10 mouse cellular contexts compared by ENCODE assay signal in the genomic region with DNA sequence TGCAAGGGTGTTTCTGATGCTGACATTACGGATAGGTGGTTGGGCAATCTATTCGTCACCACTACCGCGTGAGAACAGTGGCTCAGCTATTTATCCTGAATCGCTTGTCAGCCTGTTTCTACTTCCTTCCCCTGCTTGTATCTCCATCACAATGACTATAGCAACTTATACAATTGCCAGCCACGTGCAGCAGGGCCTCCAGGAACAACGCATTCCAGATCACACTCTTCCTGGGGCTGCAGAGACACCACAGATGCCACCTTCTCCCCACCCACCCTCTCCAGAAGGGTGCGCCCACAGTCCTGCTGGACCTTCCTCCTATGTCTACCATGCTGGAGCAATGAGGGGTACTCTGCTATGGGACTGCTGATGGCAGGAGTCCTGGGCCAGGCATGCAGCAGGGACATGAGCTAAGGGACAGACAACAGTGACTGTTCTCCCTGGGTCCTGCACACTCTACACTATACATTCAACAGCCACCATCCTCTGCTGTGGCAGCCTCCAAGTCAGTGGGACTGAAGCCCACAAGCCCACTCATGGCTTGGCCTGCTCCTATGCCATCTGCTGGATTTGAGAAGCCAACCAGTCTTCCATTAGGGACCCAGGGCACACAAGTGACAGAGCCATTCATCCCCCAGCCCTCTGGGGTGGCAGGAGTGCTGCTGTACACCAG. TPM values are rescaled to one million over a fixed set of nuclear protein-coding genes. Genes with fewer than 3 reads are reported as not detected.
DNase-seq lines count a peak whose midpoint lies in the region; ATAC-seq and TF ChIP-seq lines count a peak whose summit lies in the region.
"Had no signal": no experiment of that assay in that cellular context is flagged by ENCODE, and none has a peak within 500 bp of the region (broad histone marks: within the 10 kb centered on the region; RNA-seq: fewer than 3 reads in every experiment).

No protein-coding gene starts in this region.

- peak overlapping the region; percentile 42 for H3K27ac ChIP-seq in cerebellum, adult 2 months (ENCODE audit: insufficient read depth, low read length)
- H3K27ac ChIP-seq in lung, postnatal 0 days (ENCODE audit: low read length), result peak overlapping the region; percentile 61

- WGBS in cerebellum, adult 2 months, result 53% methylated on average over 8 of the region's 8 CpGs
- 40% methylated on average over 8 of the region's 8 CpGs for WGBS in lung, postnatal 0 days

- intact Hi-C loops in left cerebral cortex, postnatal 36 days (cut with DNase I), result no loop called here

- H3K9ac ChIP-seq in lung, postnatal 0 days (replicated peaks; ENCODE audit: low read depth), result no peak overlapping the region

- no peak for ATAC-seq in lung, postnatal 0 days
- ATAC-seq: forebrain, embryonic 16.5 days; Patski had no signal

- DNase-seq in cerebellum, adult 2 months, result no peak
- no peak for DNase-seq in cerebellum, adult 11 months
- peak; percentile 77 for DNase-seq in lung, postnatal 0 days (ENCODE audit: low spot score)
- DNase-seq in lung, postnatal 10 days, result no peak
- peak; percentile 70 to 80 for DNase-seq in left cerebral cortex, postnatal 36 days (ENCODE audit: low spot score in 2 of 2)
- peak; percentile 81 for DNase-seq in telencephalon, adult 2 months (ENCODE audit: low read depth, low spot score)
- no peak for DNase-seq in kidney, postnatal 14 days
- DNase-seq in urinary bladder, postnatal 14 days (ENCODE audit: low spot score), result no peak

- no peaks in the 10 kb centered on the region for H3K36me3 ChIP-seq in lung, postnatal 0 days (ENCODE audit: insufficient read depth, low read length)

- TF ChIP-seq CTCF in cerebellum, adult 2 months (IDR thresholded peaks at IDR 0.05; ENCODE audit: borderline replicate concordance, insufficient read depth, low read depth, low read length), result no peak
- TF ChIP-seq CTCF in lung, postnatal 0 days (IDR thresholded peaks at IDR 0.05), result no peak

- no peak; the same call in 1 of the 2 replicates for TF ChIP-seq EP300 in lung, postnatal 0 days (IDR thresholded peaks at IDR 0.05)

- no peaks in the 10 kb centered on the region for H3K27me3 ChIP-seq in cerebellum, adult 2 months (ENCODE audit: control insufficient read depth, insufficient read depth, low read length)
- H3K27me3 ChIP-seq in lung, postnatal 0 days (replicated peaks; ENCODE audit: insufficient read depth, low read length), result peaks cover 6% of the 10 kb centered on the region; the same call in 1 of the 2 replicates
- H3K27me3 ChIP-seq: Patski had no signal

- no peak overlapping the region for H3K4me2 ChIP-seq in lung, postnatal 0 days (replicated peaks; ENCODE audit: low read depth, low read length)

- peaks cover 55% of the 10 kb centered on the region for H3K4me1 ChIP-seq in cerebellum, adult 2 months (ENCODE audit: control insufficient read depth, insufficient read depth, low read length)
- H3K4me1 ChIP-seq in lung, postnatal 0 days (ENCODE audit: insufficient read depth, low read depth, low read length), result peaks cover 6% of the 10 kb centered on the region; the same call in 1 of the 2 replicates

- no peak for TF ChIP-seq POLR2A in cerebellum, adult 2 months (IDR thresholded peaks at IDR 0.05; ENCODE audit: borderline replicate concordance, insufficient read depth, low read length)

- H3K4me3 ChIP-seq in cerebellum, adult 2 months (replicated peaks; ENCODE audit: insufficient read depth, low read depth, low read length), result no peak overlapping the region
- no peak overlapping the region for H3K4me3 ChIP-seq in lung, postnatal 0 days (ENCODE audit: low read depth, low read length)

- H3K9me3 ChIP-seq in lung, postnatal 0 days (ENCODE audit: low read length), result no peaks in the 10 kb centered on the region

RNA-seq across cellular contexts. Expression of gene Sh3bp5, which starts 42.9 kb away (rescaled TPM):
- polyA plus RNA-seq in cerebellum, adult 2 months (2012; rRNA removed), result 72.9 and 77.1 TPM in 2 replicates
- 37.9 and 38.4 TPM in 2 replicates for polyA plus RNA-seq in lung, postnatal 0 days (2015; fragmentation: Nextera tagmentation; extraction: Ambion mirVana)
- 10 to 100 TPM; 60.1 to 60.2 TPM for total RNA-seq in left cerebral cortex, postnatal 36 days (2021)

RNA-seq across cellular contexts. Expression of gene Capn7, which starts 56.6 kb away (rescaled TPM):
- polyA plus RNA-seq in cerebellum, adult 2 months (2012; rRNA removed), result 38.0 and 40.4 TPM in 2 replicates
- 23.1 and 25.1 TPM in 2 replicates for polyA plus RNA-seq in lung, postnatal 0 days (2015; fragmentation: Nextera tagmentation; extraction: Ambion mirVana)
- 10 to 100 TPM; 31.0 to 39.9 TPM for total RNA-seq in left cerebral cortex, postnatal 36 days (2021)

Comparison
In these comparisons a context has a peak if more than half of its experiments do, and no peak if none do; other contexts are left out.
1. DNase-seq: peak in lung, postnatal 0 days (single experiment), left cerebral cortex, postnatal 36 days (2 of 2) and telencephalon, adult 2 months (single experiment); none in cerebellum, adult 2 months (0 of 2), cerebellum, adult 11 months (single experiment), lung, postnatal 10 days (single experiment), kidney, postnatal 14 days (single experiment) and urinary bladder, postnatal 14 days (single experiment).